Mouse (Mus musculus) B cell, adult 2 months (primary cell): ENCODE data around the gene Hist1h2bh.
"Not testable (repeated sequence)": the region's sequence is repeated elsewhere in the genome, so short reads cannot be mapped to it uniquely, and the experiment has no call there.

ENCODE experiments used
- DNase-seq, 2 experiments: peaks; one replicate each; pipeline ENCODE4 v3.0.0; 2022

The Hist1h2bh gene

GRCm38 (mm10) chr13:23550761-23551145 lies 7.6 kb upstream of the Hist1h2bh start:
- DNase-seq = no peak

GRCm38 (mm10) chr13:23546694-23547093 lies 3.5 kb upstream of the Hist1h2bh start:
- no peak for DNase-seq

GRCm38 (mm10) chr13:23544787-23545120 lies 1.6 kb upstream of the Hist1h2bh start:
- DNase-seq = not testable (repeated sequence)

GRCm38 (mm10) chr13:23543965-23544786 lies 984 bp upstream of the Hist1h2bh start, which contains the start of gene Hist1h3f:
Gene Hist1h3f (plus strand): TSS chr13:23544052.
- peak; percentile 86 to 88 for DNase-seq

- DNase-seq = not testable (repeated sequence)
Measured at GRCm38 (mm10) chr13:23542225-23542980, 789 bp downstream of the Hist1h2bh start.

GRCm38 (mm10) chr13:23541497-23541896 lies 1.7 kb downstream of the Hist1h2bh start:
- no peak for DNase-seq

- not testable (repeated sequence) for DNase-seq
Measured at GRCm38 (mm10) chr13:23539821-23540220, 3.4 kb downstream of the Hist1h2bh start.

- no peak for DNase-seq
Measured at GRCm38 (mm10) chr13:23538249-23538648, 4.9 kb downstream of the Hist1h2bh start.

- DNase-seq = no peak
Measured at GRCm38 (mm10) chr13:23537006-23537710, 6.0 kb downstream of the Hist1h2bh start.

- DNase-seq = no peak
Measured at GRCm38 (mm10) chr13:23536076-23536822, 6.9 kb downstream of the Hist1h2bh start.

GRCm38 (mm10) chr13:23535137-23536075 lies 7.8 kb downstream of the Hist1h2bh start, which contains the start of gene Hist1h3g:
Gene Hist1h3g (plus strand): TSS chr13:23535422.
- peak; percentile 81 to 85 for DNase-seq

- DNase-seq = no peak
Measured at GRCm38 (mm10) chr13:23534368-23535131, 8.6 kb downstream of the Hist1h2bh start.

GRCm38 (mm10) chr13:23533560-23534367 lies 9.4 kb downstream of the Hist1h2bh start, which contains the start of gene Hist1h2af:
Gene Hist1h2af (plus strand): TSS chr13:23533906.
- peak; percentile 70 for DNase-seq

- no peak for DNase-seq
Measured at GRCm38 (mm10) chr13:23532262-23533075, 10.7 kb downstream of the Hist1h2bh start.

- peak; percentile 98 for DNase-seq
Measured at GRCm38 (mm10) chr13:23530901-23531875, 12.0 kb downstream of the Hist1h2bh start, which contains the start of gene Hist1h4h. Gene Hist1h4h (plus strand): TSS chr13:23531050.

- peak; percentile 84 to 86 for DNase-seq
Measured at GRCm38 (mm10) chr13:23530181-23530900, 12.9 kb downstream of the Hist1h2bh start.
